Mouse (Mus musculus) cerebral cortex, adult 2 months (tissue): ENCODE data around the gene Vasn.

ENCODE experiments used
- WGBS: fragments of 180-500 bp; shearing (Covaris S2); methylation state at CpG from one replicate; pipeline ENCODE4 v1.1.7; 2018; 5-methylcytosine and 5-hydroxymethylcytosine counted together

The Vasn gene

DNA sequence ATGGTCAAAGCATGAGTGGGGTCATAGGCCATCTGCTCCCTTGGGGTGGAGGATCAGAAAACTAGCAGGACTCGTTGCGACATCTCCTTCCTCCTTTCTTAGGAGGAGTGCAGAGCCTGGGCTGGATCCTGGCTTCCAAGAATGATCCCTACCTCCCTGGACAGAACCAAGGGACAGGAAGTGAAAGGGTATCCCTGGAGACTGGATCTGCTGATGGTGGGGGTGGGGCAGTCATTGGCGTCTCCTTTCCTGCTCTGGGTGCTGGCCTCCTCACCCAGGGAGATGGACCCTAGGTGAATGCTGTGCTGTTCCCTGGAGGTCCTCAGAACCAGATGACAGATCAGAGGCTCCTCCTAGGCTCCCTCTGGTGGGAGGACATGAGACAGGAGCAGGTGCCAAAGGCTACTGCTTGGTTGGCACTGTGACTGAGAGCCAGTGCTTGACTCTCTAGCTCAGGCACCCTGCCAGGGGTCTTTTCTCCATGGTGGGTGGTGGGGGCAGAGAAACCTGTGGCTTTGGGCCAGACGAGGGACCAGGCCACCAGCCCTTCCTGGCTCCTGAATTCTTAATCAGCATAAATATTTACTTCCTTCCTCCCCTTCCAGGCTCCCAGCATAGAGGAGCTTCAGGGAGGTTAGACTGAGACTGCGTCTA lies 33.2 kb upstream of the Vasn start:
- 40% methylated on average over 5 of the region's 5 CpGs for WGBS

DNA sequence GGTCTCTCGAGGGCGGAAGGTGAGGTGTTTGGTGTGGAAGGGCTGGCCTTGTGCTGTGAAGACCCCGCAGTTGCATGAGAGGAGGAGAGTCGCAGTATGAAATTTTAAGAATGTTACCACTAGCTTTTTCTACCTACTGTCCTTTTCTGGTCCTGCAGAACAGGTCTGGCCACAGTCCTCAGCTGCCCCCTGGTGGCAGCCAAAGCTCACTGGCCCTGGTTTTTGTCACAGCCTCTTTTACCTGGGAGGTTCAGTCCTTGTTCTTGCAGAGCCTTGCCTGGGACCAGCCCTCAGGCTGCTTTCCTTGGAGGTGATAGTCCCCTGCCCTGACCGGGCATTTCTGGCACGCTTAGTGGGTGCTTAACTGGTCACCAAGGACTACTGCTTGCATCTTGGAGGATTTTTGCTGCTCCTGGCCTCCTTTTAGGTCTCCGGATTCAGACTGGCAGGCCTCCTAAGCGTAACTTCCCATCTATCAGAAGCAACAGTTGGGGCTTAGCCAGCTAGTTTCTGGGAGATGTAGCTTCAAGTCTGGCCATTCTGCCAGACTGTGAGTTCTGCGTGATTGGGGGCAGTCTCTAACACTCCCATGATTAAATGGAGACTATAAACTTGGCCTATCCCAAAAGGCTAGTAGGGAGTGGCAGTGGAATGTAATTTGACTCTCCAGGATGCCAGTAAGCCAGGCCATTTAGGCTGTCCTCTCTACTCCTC lies 31.8 kb upstream of the Vasn start:
- WGBS, result 50% methylated on average over 9 of the region's 9 CpGs

DNA sequence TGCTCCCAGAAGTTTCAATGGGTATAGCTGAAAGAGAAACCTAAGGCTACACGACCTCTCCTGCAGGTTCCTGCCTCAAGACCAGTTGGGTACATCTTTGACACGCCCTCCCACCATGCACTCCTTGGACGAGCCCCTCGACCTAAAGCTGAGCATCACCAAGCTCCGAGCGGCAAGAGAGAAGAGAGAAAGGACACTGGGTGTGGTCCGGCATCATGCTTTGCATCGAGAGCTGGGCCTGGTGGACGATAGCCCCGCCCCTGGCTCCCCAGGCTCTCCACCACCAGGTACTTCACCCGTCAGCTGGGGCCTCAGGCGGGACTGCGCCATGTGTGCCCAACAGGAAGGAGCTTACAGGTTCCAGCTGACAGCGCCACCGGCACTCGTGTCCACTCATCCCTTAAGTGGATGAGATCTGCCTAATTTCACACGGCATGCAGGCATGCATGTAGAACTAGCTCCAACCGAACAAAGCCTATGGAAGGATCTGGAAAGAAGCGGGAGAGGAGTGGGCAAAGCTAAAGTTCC lies 31.1 kb upstream of the Vasn start:
- WGBS, result 90% methylated on average over 19 of the region's 19 CpGs

DNA sequence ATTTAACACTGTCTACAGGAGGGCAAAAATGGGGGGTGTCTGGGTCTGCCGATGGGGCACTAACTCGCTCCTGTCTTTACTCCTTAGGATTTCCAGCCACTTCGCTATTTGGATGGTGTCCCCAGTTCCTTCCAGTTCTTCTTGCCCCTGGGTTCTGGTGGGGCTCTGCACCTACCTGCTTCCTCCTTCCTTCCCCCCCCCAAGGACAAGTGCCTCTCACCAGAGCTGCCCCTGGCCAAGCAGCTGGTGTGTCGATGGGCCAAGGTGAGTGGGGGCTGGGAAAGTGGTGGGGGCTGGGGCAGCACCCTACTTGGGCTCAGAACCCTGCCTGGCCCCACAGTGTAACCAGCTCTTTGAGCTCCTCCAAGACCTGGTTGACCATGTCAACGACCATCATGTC lies 28.5 kb upstream of the Vasn start:
- WGBS, result 95% methylated on average over 5 of the region's 5 CpGs

DNA sequence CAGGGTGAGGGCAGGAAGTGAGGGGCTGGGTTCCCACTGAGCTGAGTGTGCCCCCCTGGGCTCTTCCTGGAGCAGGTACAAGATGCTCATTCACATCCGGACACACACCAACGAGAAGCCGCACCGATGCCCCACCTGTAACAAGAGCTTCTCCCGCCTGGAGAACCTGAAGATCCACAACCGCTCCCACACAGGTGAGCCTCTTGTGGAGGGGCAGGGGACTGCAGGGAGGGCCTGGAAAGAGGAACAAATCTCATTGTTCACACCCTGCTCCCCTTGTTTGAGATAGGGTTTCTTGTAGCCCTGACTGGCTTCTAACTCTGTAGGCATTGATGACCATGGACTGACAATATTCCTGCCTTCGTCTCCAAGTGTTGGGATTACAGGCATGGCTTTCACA lies 28.1 kb upstream of the Vasn start:
- 91% methylated on average over 7 of the region's 7 CpGs for whole genome bisulfite sequencing

DNA sequence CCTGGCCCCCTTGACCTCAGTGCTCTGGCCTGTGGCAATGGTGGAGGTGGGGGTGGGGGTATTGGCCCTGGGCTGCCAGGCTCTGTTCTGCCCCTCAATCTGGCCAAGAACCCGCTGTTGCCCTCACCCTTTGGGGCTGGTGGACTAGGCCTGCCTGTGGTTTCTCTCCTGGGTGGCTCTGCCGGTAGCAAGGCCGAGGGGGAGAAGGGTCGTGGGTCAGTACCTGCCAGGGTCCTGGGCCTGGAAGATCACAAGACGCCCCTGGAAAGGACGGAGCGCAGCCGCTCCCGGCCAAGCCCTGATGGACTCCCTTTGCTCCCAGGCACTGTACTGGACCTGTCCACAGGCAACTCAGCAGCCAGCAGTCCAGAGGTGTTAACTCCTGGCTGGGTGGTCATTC lies 26.0 kb upstream of the Vasn start:
- 95% methylated on average over 9 of the region's 9 CpGs for WGBS

DNA sequence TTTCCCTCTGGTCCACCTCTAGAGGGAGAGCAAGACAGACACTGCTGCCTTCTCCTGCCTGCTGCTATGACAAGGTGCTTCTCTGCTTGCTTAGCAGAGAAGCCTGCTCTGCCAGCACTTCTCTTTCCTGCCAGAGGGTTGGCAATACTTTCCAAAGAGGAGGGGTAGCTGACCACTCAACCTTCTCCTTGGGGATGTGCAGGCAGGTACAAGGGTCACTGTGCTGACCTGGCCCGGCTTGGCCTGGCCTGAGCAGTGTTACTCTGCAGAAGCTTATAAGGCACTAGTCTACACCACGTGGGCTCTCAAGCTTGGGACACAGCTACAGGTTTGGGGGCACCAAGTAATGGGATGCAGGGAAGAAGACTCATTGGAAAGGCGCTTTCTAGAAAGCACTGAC lies 25.1 kb upstream of the Vasn start:
- 93% methylated on average over 3 of the region's 3 CpGs for WGBS

DNA sequence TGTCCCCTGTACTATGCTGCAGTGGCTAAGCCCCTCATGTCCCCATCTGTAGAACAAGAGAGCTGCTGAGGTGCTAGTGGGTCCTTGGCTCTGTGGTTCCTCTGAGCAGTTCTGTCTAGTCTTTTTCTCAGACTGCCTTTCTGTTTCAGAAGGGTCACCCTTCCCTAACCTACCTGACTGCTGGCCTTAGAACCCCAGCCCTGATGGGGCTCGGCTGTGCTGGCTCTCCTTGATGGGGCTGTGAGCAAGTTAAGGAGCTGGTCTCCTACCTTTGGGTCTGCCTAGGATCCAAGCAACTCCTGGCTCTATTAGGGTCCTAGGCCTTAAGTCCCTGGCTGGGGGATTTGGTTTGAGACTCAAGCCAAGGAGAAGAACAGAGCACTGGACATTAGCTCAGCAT lies 24.4 kb upstream of the Vasn start:
- 81% methylated on average over 1 of the region's 1 CpGs for WGBS

DNA sequence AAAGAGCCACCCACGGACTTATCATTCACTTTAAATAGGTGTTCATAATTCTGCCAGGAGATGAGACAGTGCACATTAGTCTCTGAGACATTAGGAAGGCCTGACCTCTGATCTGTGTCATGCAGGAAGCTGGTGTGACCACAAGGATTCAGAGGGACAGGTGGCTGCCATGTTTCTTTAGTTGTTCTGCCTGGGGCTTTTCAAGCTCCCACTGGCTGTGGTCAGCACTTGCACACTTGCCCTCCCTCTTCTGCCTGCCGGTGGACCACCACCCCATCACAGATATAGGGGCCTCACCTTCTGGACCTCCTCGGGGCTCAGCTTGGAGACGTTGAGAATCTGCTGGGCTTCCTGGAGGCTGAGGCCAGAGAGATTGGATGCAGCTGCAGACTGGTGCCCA lies 22.9 kb upstream of the Vasn start:
- WGBS, result 86% methylated on average over 4 of the region's 4 CpGs

DNA sequence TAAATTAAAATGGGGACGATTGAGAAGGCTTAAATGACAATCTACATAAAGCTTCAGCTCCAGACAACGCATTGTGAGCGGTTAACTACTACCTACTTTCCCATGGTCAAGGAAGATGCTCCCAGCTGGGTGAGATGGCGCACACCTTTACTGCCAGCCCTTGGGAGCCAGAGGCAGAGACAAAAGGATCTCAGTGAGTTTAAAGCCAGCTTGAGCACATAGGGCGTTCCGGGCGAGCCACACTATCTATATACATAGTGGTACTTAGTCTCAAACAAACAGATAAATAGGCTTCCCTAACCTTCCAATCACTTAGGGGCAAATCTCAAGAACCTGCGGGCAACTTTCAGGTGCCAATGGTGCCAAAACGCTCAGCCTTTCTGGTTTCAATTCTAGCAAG lies 15.7 kb upstream of the Vasn start:
- 9% methylated on average over 9 of the region's 9 CpGs for WGBS

DNA sequence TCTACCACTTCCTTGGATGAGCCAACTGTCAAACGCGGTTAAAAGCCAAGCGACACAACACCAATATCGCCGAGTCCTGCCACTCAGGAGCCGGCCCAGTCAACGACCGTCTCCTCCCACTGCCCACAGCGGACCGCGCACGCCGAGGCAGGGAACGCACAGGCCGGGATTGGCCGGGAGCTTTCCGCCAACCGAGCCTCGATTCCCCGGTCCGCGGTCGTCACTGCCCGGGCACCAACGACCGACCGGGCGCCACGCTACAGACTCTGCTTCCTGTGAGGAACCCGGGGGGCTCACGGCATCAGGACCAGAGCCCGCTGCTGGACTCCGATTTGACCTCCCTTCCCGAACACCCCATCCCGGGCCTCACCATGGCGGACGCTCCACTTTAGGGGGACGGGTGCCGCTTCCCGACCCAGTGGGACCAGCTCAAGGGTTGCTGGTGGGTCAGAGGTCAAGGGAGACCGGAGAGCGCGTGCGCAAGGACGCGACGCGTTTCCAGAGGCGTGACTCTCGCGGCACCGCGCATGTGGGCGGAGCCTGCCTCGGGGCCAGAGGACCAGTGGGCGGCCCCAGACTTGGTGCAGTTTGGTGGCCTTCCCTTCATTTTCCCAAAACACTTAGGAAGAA lies 15.1 kb upstream of the Vasn start, which contains the start of gene Pam16:
TSS of gene Pam16 (minus strand) at position 508 of the 630 bp plus-strand sequence.
- WGBS, result under 1% methylated on average over 56 of the region's 56 CpGs

DNA sequence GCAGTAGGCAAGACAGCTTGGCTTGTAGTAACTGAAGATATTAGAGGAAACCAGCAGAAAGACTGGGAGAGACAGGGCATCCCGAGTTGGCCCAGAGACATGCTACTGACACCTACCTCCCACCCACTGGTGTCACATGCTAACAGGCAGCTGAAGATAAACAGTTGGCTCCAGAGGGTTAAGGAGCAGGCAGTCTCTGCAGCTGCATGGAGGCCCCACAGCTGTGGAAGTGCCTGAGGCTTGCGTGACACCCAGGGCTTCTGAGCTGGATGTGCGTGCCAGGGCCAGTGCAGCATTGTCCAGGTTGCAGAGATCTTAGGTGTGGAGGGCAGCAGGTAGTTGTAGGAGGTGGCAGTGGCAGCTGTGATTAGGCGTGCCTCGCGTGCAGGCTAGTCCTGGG lies 12.6 kb upstream of the Vasn start:
- WGBS, result 73% methylated on average over 6 of the region's 6 CpGs

DNA sequence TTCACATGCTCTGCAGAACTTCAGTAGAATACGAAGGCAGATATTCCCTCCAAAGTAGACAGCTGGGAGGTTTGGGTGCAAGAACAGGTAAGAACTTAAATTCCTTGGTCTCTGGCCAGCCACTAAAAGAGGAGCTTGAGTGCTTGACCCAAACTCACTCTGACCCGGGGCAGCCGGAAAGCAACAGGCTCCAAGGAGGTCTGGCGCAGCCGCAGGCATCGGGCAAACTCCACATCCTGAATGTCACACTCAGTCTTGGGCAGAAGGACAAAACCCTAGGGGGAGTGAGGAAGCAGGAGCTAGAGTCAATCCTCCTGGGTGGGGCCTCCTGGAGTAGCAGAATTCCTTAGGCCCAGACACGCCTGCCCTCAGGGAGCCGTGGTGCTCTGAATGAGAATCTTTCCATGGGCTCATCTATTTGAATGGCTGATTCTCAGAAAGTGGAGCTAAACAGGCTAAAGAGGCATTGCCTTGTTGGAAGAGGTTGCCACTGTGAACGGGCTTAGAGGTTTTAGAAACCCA lies 10.8 kb upstream of the Vasn start:
- WGBS, result 95% methylated on average over 9 of the region's 9 CpGs

DNA sequence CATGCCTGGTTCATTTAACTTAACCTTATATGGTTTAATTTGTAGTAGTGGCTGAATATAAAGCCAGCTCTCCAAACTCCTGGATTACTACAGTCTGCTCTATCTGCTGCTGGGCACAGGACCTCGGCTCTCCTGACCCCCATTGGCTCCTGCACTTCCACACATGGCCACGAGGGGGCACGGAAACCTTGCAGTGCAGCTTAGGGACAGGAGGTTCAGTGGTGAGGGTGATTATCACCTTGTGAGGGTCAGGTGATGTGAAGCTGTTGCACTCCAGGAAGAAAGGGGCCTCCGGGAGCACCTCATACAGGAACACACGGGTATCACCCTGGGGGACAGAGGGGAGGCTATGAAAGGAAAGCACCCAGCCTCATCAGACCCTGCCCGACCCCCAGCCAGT lies 9.8 kb upstream of the Vasn start:
- 27% methylated on average over 6 of the region's 6 CpGs for WGBS

DNA sequence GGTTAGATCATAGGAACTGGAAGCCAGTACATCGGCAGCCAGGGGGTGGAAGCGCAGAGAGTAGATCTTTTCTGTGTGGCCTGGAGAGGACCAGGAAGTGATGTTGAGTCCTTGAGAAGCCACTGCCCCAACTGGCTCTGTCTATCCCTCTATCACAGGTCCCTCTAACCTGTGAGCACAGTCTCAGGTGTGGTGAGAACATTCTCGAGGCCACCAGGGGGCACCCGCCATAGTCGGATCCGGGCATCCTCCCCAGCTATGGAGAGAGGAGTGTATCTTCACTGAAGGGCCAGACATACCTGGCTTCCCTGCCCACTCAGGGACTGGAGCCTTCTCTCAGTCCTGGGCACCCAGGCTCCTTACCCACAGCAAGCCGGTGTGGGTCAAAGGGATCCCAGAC lies 7.7 kb upstream of the Vasn start:
- 41% methylated on average over 7 of the region's 7 CpGs for WGBS

DNA sequence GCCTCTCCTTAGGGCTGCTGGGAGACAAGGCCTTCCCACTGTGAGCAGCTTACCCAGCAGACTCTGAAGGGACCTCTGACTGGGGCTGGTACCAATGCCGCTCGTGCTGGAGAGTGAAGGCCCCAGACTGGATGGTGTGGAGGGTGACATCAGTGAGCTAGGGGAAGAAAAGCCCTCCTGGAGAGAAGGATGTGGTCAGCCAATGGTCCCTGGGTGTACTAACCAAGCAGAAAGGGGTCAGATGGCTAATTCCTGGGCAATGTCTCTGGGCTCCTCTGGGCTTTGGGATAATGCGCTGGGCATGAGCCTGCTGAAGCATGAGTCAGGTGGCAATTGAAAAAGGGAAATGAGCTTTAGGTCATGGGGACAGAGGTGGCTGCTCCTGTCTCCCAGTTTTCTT lies 6.1 kb upstream of the Vasn start:
- WGBS, result 98% methylated on average over 3 of the region's 3 CpGs

DNA sequence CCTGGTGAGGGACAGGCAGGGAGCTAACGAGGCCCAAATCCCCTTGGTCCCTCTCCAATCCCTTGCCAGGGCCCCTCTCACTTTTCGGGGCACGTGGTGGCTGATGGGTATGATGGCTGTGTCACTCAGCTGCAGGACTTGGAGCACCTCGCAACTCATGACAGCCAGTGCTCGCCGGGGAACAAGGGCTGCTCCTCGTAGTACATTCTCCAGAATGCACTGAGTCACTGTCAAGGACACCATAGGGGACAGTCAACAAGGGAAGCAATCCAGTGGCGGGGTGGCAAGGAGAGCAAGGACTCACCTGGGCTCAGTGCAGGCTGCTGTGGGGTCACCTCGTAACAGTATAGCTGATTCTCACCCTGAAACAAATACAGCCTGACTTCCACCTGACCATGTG lies 5.1 kb upstream of the Vasn start:
- 84% methylated on average over 9 of the region's 9 CpGs for WGBS

DNA sequence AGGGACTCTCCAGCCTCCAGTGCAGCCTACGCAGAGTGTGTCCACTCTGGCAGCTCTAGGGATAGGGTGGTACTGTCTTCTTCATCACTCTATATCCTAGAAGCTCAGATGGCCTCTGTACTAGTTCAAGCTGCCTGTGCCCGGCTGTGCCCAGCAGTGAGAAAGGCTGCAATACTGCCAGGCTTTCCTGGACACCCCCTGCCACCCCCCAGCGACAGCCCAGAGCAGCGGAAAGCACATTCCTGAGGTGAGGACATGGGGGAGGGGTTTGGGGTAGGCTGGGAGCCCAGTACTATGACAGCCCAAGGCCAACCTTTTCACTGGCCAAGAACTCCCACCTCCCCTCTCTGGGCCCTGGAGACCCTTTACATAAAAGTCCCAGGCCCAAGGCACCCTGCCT lies 4.0 kb upstream of the Vasn start:
- WGBS, result 75% methylated on average over 4 of the region's 4 CpGs

DNA sequence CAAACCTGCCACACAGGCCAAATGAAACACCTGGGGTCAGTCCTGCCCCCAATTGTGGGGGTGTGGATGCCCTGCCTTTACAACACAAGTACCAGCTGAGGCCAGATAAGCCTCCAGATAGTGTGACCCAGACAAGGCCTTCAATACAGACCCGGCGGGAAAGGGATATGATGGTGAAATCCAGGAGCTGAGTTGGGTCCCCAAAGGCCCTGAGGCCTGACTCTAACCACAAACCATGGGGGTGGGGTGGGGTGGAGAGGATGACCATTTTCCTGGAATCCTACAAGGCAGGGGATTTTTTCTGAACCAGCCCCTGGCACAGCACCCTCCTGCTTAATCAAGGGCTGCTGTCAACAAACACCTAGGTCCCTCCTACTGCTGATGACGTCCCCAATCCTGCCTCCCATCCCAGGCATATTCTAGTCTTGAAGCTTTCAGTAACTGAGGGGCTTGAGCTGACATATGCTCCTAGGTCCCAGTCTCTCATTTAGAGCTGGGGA lies 800 bp upstream of the Vasn start:
- 94% methylated on average over 3 of the region's 3 CpGs for WGBS

DNA sequence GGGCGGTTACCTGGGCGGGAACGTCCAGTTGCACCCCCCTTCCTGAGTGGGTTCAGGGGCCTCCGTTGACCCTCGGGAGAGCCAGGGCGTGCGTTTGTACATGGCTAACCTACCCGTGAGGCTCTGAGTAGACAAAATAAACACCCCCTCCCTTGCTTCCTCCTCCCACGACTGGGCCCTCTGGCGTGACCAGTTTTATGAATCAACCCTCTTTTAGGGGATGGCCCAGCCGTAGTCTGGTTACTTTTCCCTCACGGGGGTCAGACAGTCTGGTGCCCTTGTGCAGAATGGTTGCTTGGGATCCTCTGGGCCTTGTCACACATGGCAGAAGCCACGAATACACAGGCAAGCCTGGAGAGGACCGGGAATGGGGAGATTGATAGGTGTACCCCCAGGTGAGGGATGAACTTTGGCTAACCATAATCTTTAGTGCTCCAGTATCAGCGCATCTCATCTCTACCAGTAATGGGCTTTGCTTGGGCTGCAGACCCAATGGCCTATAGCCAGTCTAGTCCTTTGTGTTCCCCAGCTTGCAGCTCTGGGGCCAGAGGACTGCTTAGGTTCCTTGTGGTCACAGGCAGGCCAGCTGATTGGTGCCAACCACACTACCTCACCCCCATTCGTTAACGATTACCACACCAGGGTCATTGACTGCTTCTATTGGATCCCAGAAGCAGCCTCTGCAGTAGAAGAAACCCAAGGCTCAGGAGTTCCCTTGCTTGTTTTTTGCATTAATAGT lies 695 bp downstream of the Vasn start:
- 28% methylated on average over 17 of the region's 17 CpGs for WGBS

DNA sequence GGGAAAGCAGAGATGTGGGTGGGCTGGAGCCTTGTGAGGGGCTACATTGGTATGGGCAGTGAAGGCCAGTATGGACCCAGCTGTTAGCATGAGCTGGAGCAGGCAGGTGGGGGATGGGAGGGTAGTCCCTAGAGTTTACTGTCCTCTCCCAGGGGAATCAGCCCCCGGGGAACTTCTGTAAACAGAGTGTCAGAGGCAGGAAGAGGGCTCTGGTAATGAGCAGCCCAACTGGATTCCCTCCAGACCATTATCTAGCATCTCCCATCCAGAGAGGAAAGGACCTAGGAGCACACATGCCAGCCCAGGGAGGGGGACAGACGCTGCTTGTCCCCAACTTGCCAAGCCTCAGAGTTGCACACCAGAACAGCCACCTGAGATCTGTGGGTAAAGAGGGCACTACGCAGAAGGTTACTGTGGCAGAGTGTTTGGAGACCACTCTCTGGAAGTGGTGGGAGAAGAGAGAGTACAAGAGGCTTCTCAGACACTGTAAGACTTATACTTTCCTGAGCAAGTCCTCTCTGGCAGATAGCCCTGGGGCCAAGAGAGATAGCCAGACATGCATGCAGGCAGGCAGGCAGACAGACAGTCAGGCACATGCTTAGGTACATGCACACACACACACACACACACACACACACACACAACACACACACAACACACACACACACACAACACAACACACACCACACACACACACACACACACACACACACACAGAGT lies 1.5 kb downstream of the Vasn start:
- WGBS, result 51% methylated on average over 3 of the region's 3 CpGs
